In genomic region chr16:10527046-10527644, GRCm38 (mm10) we compare ENCODE assay signal across 15 mouse cellular contexts. TPM values are rescaled to one million over a fixed set of nuclear protein-coding genes. Genes with fewer than 3 reads are reported as not detected.
DNase-seq lines count a peak whose midpoint lies in the region; ATAC-seq and TF ChIP-seq lines count a peak whose summit lies in the region.
"Had no signal": no experiment of that assay in that cellular context is flagged by ENCODE, and none has a peak within 500 bp of the region (broad histone marks: within the 10 kb centered on the region; RNA-seq: fewer than 3 reads in every experiment).

No protein-coding gene starts in this region.

- TF ChIP-seq POLR2A in brain, embryonic 14.5 days (IDR thresholded peaks at IDR 0.05; ENCODE audit: borderline replicate concordance, extremely low read depth, insufficient read depth, insufficient read length, poor library complexity, severe bottlenecking), result no peak

- no peak overlapping the region for H3K27ac ChIP-seq in left cerebral cortex, adult 2 months
- H3K27ac ChIP-seq: heart, embryonic 13.5 days; lung, embryonic 15.5 days had no signal

- peak; percentile 17; the same call in 1 of the 2 replicates for ATAC-seq in frontal cortex, adult (ENCODE audit: low TSS enrichment)

- intact Hi-C loops in left cerebral cortex, adult 2 months (cut with DNase I), result no loop called here

- DNase-seq in frontal cortex, adult 2 months (ENCODE audit: extremely low spot score in 1 of 2, low spot score in 1 of 2), result no peak
- no peak for DNase-seq in left cerebral cortex, adult 2 months (ENCODE audit: extremely low spot score in 1 of 2, low spot score in 2 of 2)
- DNase-seq in left cerebral cortex, adult 11 months (ENCODE audit: low spot score), result no peak
- DNase-seq in brain, embryonic 14.5 days (ENCODE audit: low read depth), result peak; percentile 57
- peak; percentile 63 to 68 for DNase-seq in cerebellum, postnatal 25 days
- no peak for DNase-seq in right cerebral cortex, adult 2 months (ENCODE audit: low spot score in 2 of 2)
- DNase-seq in adrenal gland, postnatal 36 days, result no peak
- DNase-seq: gastrocnemius, postnatal 36 days; kidney, postnatal 4 days; right cerebral cortex, postnatal 14 days; thymus, postnatal 25 days had no signal

- peak; percentile 29 for TF ChIP-seq CTCF in left cerebral cortex, adult 2 months (IDR thresholded peaks at IDR 0.05)
- TF ChIP-seq CTCF in brain, embryonic 14.5 days (IDR thresholded peaks at IDR 0.05; ENCODE audit: borderline replicate concordance, extremely low read depth, insufficient read depth, insufficient read length), result no peak

- no peak overlapping the region for H3K4me3 ChIP-seq in left cerebral cortex, adult 2 months
- H3K4me3 ChIP-seq: heart, embryonic 13.5 days; lung, embryonic 15.5 days had no signal

RNA-seq across cellular contexts. Expression of gene Dexi, which starts 15.7 kb away (rescaled TPM):
- 65.7 and 77.7 TPM in 2 replicates for polyA plus RNA-seq in frontal cortex, adult 2 months (2012; rRNA removed)
- total RNA-seq in left cerebral cortex, adult 2 months (2021), result 10 to 100 TPM; 68.7 to 72.3 TPM
- 36.2 and 50.3 TPM in 2 replicates for polyA plus RNA-seq in brain, embryonic 14.5 days (2012; rRNA removed)
- total RNA-seq in adrenal gland, postnatal 36 days (2021), result 10 to 100 TPM; 21.0 to 22.4 TPM

RNA-seq across cellular contexts. Expression of gene Clec16a, which starts 18.0 kb away (rescaled TPM):
- polyA plus RNA-seq in frontal cortex, adult 2 months (2012; rRNA removed), result 44.2 and 48.6 TPM in 2 replicates
- total RNA-seq in left cerebral cortex, adult 2 months (2021), result 100 to 1,000 TPM; 105 to 106 TPM
- 27.8 and 39.3 TPM in 2 replicates for polyA plus RNA-seq in brain, embryonic 14.5 days (2012; rRNA removed)
- 10 to 100 TPM; 37.4 to 46.9 TPM for total RNA-seq in adrenal gland, postnatal 36 days (2021)

RNA-seq across cellular contexts. Expression of gene Ciita, which starts 47.3 kb away (rescaled TPM):
- polyA plus RNA-seq in frontal cortex, adult 2 months (2012; rRNA removed), result 0.08 and 0.13 TPM in 2 replicates
- total RNA-seq in left cerebral cortex, adult 2 months (2021), result under 1 TPM in 1 of 2 experiments, not detected in 1; 0.18 TPM
- polyA plus RNA-seq in brain, embryonic 14.5 days (2012; rRNA removed), result 0.03 and 0.04 TPM in 2 replicates
- total RNA-seq in adrenal gland, postnatal 36 days (2021), result 1 to 10 TPM; 1.7 TPM
- total RNA-seq: MEL had no signal

Comparison
In these comparisons a context has a peak if more than half of its experiments do, and no peak if none do; other contexts are left out.
1. DNase-seq: peak in brain, embryonic 14.5 days (single experiment) and cerebellum, postnatal 25 days (2 of 2); none in frontal cortex, adult 2 months (0 of 2), left cerebral cortex, adult 2 months (0 of 2), left cerebral cortex, adult 11 months (single experiment), right cerebral cortex, adult 2 months (0 of 2) and adrenal gland, postnatal 36 days (0 of 2).